Mouse (Mus musculus) spleen, adult 2 months (tissue): ENCODE results near the gene Lpp.

ENCODE experiments used
- CTCF ChIP-seq: fragments of 200-500 bp; IDR thresholded peaks from 2 replicates; pipeline ENCODE4 v1.5.1; 2011; ENCODE audit warnings: mild to moderate bottlenecking, inconsistent platforms; ENCODE audit not compliant: insufficient read depth, insufficient read length, insufficient replicate concordance; ENCODE audit errors: extremely low read depth
- POLR2A ChIP-seq: fragments of 200-500 bp; IDR thresholded peaks from 2 replicates; pipeline ENCODE4 v1.6.1; 2011; ENCODE audit warnings: low read depth, low read length, inconsistent platforms

GRCm38 (mm10) chr16:24487782-24488241 lies 94.5 kb downstream of the Lpp start:
- no peak for TF ChIP-seq CTCF
- no peak for TF ChIP-seq POLR2A
